8 mouse cellular contexts compared by ENCODE assay signal in the genomic region with DNA sequence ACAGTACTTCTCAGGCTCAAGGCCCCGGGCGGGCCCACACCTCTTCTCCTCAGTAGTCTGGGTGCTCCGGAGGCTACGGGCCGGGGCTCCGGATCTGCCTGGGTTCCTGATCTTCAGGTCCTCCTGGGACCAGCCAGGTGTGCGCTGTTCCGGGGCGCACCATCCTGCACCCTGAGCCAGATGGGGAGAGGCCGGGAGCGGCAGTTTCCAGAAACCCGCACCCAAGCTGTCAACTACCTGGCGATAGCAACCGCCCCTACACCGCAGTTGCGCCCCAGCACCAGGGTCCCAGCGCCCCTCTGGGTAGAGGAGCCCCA. TPM values are rescaled to one million over a fixed set of nuclear protein-coding genes. Genes with fewer than 3 reads are reported as not detected.
DNase-seq lines count a peak whose midpoint lies in the region; ATAC-seq and TF ChIP-seq lines count a peak whose summit lies in the region.

No protein-coding gene starts in this region.

- no peak for TF ChIP-seq CTCF in hindbrain, postnatal 0 days (IDR thresholded peaks at IDR 0.05; ENCODE audit: low read depth)

- no peaks in the 10 kb centered on the region for H3K27me3 ChIP-seq in kidney, embryonic 16.5 days (ENCODE audit: insufficient read depth, low read length)
- peaks cover 4% of the 10 kb centered on the region; the same call in 1 of the 2 replicates for H3K27me3 ChIP-seq in hindbrain, postnatal 0 days (ENCODE audit: insufficient read depth, low read length)
- H3K27me3 ChIP-seq in midbrain, embryonic 16.5 days (ENCODE audit: control insufficient read depth, insufficient read depth, low read depth, low read length), result peaks cover 27% of the 10 kb centered on the region

- peak; percentile 17; the same call in 1 of the 2 replicates for ATAC-seq in kidney, embryonic 16.5 days (ENCODE audit: low FRiP score, low TSS enrichment)
- ATAC-seq in hindbrain, postnatal 0 days, result no peak
- ATAC-seq in midbrain, embryonic 16.5 days, result no peak

- under 1% methylated on average over 17 of the region's 17 CpGs for WGBS in kidney, embryonic 16.5 days
- WGBS in hindbrain, postnatal 0 days, result 5% methylated on average over 17 of the region's 17 CpGs
- WGBS in midbrain, embryonic 16.5 days, result 3% methylated on average over 17 of the region's 17 CpGs

- peaks cover 46% of the 10 kb centered on the region for H3K4me1 ChIP-seq in kidney, embryonic 16.5 days (ENCODE audit: insufficient read depth, low read length)
- peaks cover 18% of the 10 kb centered on the region for H3K4me1 ChIP-seq in hindbrain, postnatal 0 days (ENCODE audit: insufficient read depth, low read length)
- H3K4me1 ChIP-seq in midbrain, embryonic 16.5 days (ENCODE audit: control insufficient read depth, insufficient read depth, low read length), result peaks cover 20% of the 10 kb centered on the region

- peak overlapping the region; percentile 85 for H3K9ac ChIP-seq in kidney, embryonic 16.5 days (replicated peaks; ENCODE audit: low read length)
- H3K9ac ChIP-seq in hindbrain, postnatal 0 days (replicated peaks; ENCODE audit: low read length), result peak overlapping the region; percentile 45; the same call in 1 of the 2 replicates
- H3K9ac ChIP-seq in midbrain, embryonic 16.5 days (ENCODE audit: low read depth, low read length), result peak overlapping the region; percentile 52

- H3K9me3 ChIP-seq in kidney, embryonic 16.5 days (ENCODE audit: low read length), result no peaks in the 10 kb centered on the region
- H3K9me3 ChIP-seq in hindbrain, postnatal 0 days (ENCODE audit: low read length), result no peaks in the 10 kb centered on the region
- no peaks in the 10 kb centered on the region; the same call in 1 of the 2 replicates for H3K9me3 ChIP-seq in midbrain, embryonic 16.5 days (replicated peaks; ENCODE audit: control insufficient read depth, low read length, poor library complexity, severe bottlenecking)

- no peak for DNase-seq in kidney, adult 8-10 months
- DNase-seq in c-Kit-positive CD71-positive TER-119-positive erythroid progenitor cells, embryonic 14.5 days (ENCODE audit: low spot score), result peak; percentile 33
- DNase-seq in hindbrain, postnatal 0 days (ENCODE audit: low spot score), result no peak
- no peak for DNase-seq in embryo, embryonic 10 days (ENCODE audit: low spot score)
- no peak for DNase-seq in cerebellum, adult 11-12 months
- no peak for DNase-seq in cerebellum, postnatal 10 days

- H3K4me2 ChIP-seq in kidney, embryonic 16.5 days (replicated peaks; ENCODE audit: low read depth, low read length), result peak overlapping the region; percentile 97
- peak overlapping the region; percentile 53 for H3K4me2 ChIP-seq in hindbrain, postnatal 0 days (ENCODE audit: low read depth, low read length)
- peak overlapping the region; percentile 48 for H3K4me2 ChIP-seq in midbrain, embryonic 16.5 days (ENCODE audit: low read length)

- peak overlapping the region; percentile 65 for H3K4me3 ChIP-seq in kidney, embryonic 16.5 days (ENCODE audit: low read length)
- H3K4me3 ChIP-seq in hindbrain, postnatal 0 days (ENCODE audit: low read length), result peak overlapping the region; percentile 27
- H3K4me3 ChIP-seq in midbrain, embryonic 16.5 days (ENCODE audit: low read depth, low read length), result peak overlapping the region; percentile 20

- H3K36me3 ChIP-seq in kidney, embryonic 16.5 days (ENCODE audit: insufficient read depth, low read length), result peaks cover 5% of the 10 kb centered on the region
- H3K36me3 ChIP-seq in hindbrain, postnatal 0 days (ENCODE audit: insufficient read depth, low read length), result no peaks in the 10 kb centered on the region
- no peaks in the 10 kb centered on the region for H3K36me3 ChIP-seq in midbrain, embryonic 16.5 days (ENCODE audit: control insufficient read depth, insufficient read depth, low read length)

- H3K27ac ChIP-seq in kidney, embryonic 16.5 days (ENCODE audit: low read length), result peak overlapping the region; percentile 89
- H3K27ac ChIP-seq in hindbrain, postnatal 0 days, result peak overlapping the region; percentile 74
- peak overlapping the region; percentile 39 for H3K27ac ChIP-seq in midbrain, embryonic 16.5 days (ENCODE audit: low read length)

RNA-seq across cellular contexts. Expression of a gene that starts 1.7 kb away (rescaled TPM):
- polyA plus RNA-seq in kidney, embryonic 16.5 days (2015; fragmentation: Nextera tagmentation; extraction: Ambion mirVana), result 3.6 TPM in 2 replicates
- total RNA-seq in hindbrain, postnatal 0 days (2014; rRNA removed), result 0.73 and 0.75 TPM in 2 replicates
- 0.44 and 0.86 TPM in 2 replicates for polyA plus RNA-seq in hindbrain, postnatal 0 days (2015; fragmentation: Nextera tagmentation; extraction: Ambion mirVana)
- 0.73 and 1.6 TPM in 2 replicates for polyA plus RNA-seq in midbrain, embryonic 16.5 days (2015; fragmentation: Nextera tagmentation; extraction: Ambion mirVana)

RNA-seq across cellular contexts. Expression of a gene that starts 1.8 kb away (rescaled TPM):
- polyA plus RNA-seq in kidney, embryonic 16.5 days (2015; fragmentation: Nextera tagmentation; extraction: Ambion mirVana), result 47.9 and 50.5 TPM in 2 replicates
- 3.3 and 4.7 TPM in 2 replicates for total RNA-seq in hindbrain, postnatal 0 days (2014; rRNA removed)
- polyA plus RNA-seq in hindbrain, postnatal 0 days (2015; fragmentation: Nextera tagmentation; extraction: Ambion mirVana), result 3.2 and 4.9 TPM in 2 replicates
- polyA plus RNA-seq in midbrain, embryonic 16.5 days (2015; fragmentation: Nextera tagmentation; extraction: Ambion mirVana), result 4.2 and 4.5 TPM in 2 replicates

RNA-seq across cellular contexts. Expression of a gene that starts 17.3 kb away (rescaled TPM):
- polyA plus RNA-seq in kidney, embryonic 16.5 days (2015; fragmentation: Nextera tagmentation; extraction: Ambion mirVana), result 0.33 and 0.54 TPM in 2 replicates
- total RNA-seq in hindbrain, postnatal 0 days (2014; rRNA removed), result not detected in 2 replicates
- not detected in 2 replicates for polyA plus RNA-seq in hindbrain, postnatal 0 days (2015; fragmentation: Nextera tagmentation; extraction: Ambion mirVana)
- polyA plus RNA-seq in midbrain, embryonic 16.5 days (2015; fragmentation: Nextera tagmentation; extraction: Ambion mirVana), result not detected in 2 replicates

RNA-seq across cellular contexts. Expression of a gene that starts 29.3 kb away (rescaled TPM):
- 0.26 and 0.44 TPM in 2 replicates for polyA plus RNA-seq in kidney, embryonic 16.5 days (2015; fragmentation: Nextera tagmentation; extraction: Ambion mirVana)
- total RNA-seq in hindbrain, postnatal 0 days (2014; rRNA removed), result 2.6 TPM in 1 of 2 replicates, not detected in the other
- 0.67 and 1.4 TPM in 2 replicates for polyA plus RNA-seq in hindbrain, postnatal 0 days (2015; fragmentation: Nextera tagmentation; extraction: Ambion mirVana)
- polyA plus RNA-seq in midbrain, embryonic 16.5 days (2015; fragmentation: Nextera tagmentation; extraction: Ambion mirVana), result 0.99 and 1.6 TPM in 2 replicates

RNA-seq across cellular contexts. Expression of a gene that starts 29.3 kb away (rescaled TPM):
- 93.2 and 106 TPM in 2 replicates for polyA plus RNA-seq in kidney, embryonic 16.5 days (2015; fragmentation: Nextera tagmentation; extraction: Ambion mirVana)
- total RNA-seq in hindbrain, postnatal 0 days (2014; rRNA removed), result 21.5 and 31.7 TPM in 2 replicates
- 17.2 and 18.8 TPM in 2 replicates for polyA plus RNA-seq in hindbrain, postnatal 0 days (2015; fragmentation: Nextera tagmentation; extraction: Ambion mirVana)
- 12.8 and 13.8 TPM in 2 replicates for polyA plus RNA-seq in midbrain, embryonic 16.5 days (2015; fragmentation: Nextera tagmentation; extraction: Ambion mirVana)

Comparison
In these comparisons a context has a peak if more than half of its experiments do, and no peak if none do; other contexts are left out.
1. H3K27ac ChIP-seq: peak in every context shown above with its lines; median percentile 89 in kidney, embryonic 16.5 days; 74 in hindbrain, postnatal 0 days; 39 in midbrain, embryonic 16.5 days.